Mouse (Mus musculus) bone marrow, adult 2 months (tissue): ENCODE measurements around the gene Prkn.

ENCODE experiments used
- CTCF ChIP-seq: fragments of 200-500 bp; IDR thresholded peaks from 2 replicates; pipeline ENCODE4 v1.5.1; 2011; ENCODE audit warnings: low read length, control low read depth; ENCODE audit not compliant: control insufficient read depth, insufficient read depth
- POLR2A ChIP-seq: fragments of 200-500 bp; IDR thresholded peaks from 2 replicates; pipeline ENCODE4 v1.6.1; 2011; ENCODE audit warnings: low read depth, mild to moderate bottlenecking, control low read depth, low read length, borderline replicate concordance; ENCODE audit not compliant: control insufficient read depth

DNA sequence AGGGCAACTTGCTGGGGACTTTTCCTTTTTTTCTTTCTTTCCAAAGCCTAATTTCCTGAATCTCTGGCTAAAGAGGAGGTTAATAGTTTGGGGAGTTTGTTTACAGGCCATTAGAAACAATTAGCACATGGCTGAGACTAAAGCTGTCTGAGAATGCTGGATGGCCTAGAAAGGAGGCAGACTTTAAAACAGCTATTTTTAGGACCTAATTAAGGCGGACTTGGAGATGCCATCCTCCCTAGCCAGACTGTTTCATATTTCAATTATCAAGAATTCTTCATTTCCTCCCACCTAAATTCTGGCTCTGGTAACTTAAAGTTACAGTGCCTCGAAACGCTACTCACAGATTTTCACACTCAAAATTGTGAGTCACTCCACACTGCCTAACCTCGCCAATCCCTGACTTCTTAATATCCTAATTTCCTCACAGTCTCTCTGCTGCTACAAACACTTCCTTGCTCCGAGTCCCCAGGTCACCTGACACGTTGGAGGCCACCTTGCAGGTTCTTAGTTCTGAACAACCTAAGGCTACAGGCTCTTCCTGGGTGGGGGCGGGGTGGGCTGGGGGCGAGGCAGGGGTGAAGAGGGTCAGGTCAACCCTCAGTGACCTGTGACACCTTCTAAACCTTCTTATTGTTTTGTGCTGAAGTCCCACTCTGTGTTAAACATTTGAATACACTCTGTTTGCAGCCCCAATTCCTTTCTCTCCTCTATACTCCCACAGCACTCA, 674.0 kb downstream of the Prkn start:
- no peak for TF ChIP-seq CTCF
- TF ChIP-seq POLR2A: no peak
